Mouse (Mus musculus): ENCODE results near the gene Ctcf. TPM values are rescaled to one million over a fixed set of nuclear protein-coding genes. Genes with fewer than 3 reads are reported as not detected.

The Ctcf gene
- total and polyA plus RNA-seq, 3 experiments, result 9.3 to 41.9 (median 41.4) TPM

- WGBS, result 87% methylated on average over 6 of the region's 6 CpGs
- no peak overlapping the region for H3K27ac ChIP-seq
- TF ChIP-seq EP300 (IDR thresholded peaks at IDR 0.05; ENCODE audit: insufficient read depth, low read depth, low read length) (no peak), POLR2A (IDR thresholded peaks at IDR 0.05; ENCODE audit: insufficient read depth, low read depth, low read length) (no peak), CTCF (IDR thresholded peaks at IDR 0.05) (no peak)
- no peak overlapping the region for H3K9ac ChIP-seq (ENCODE audit: low read depth, low read length)
- H3K4me1 ChIP-seq (ENCODE audit: control insufficient read depth, insufficient read depth, low read length), result peaks cover 4% of the 10 kb centered on the region
- DNase-seq, result no peak
- no peaks in the 10 kb centered on the region for H3K36me3 ChIP-seq (ENCODE audit: control insufficient read depth, insufficient read depth, low read length)
- intact Hi-C loops (cut with DNase I), result loop anchor here (5.0 kb wide), 2 partner anchors 68 to 307 kb away; partner anchors contain the start of genes Agrp, Ctcf and Ddx28
- no peaks in the 10 kb centered on the region for H3K27me3 ChIP-seq (ENCODE audit: control insufficient read depth, insufficient read depth, low read length)
- no peaks in the 10 kb centered on the region for H3K79me2 ChIP-seq (replicated peaks; ENCODE audit: control insufficient read depth, insufficient read depth, low read length)
- H3K4me3 ChIP-seq, result no peak overlapping the region
These were observed 68.6 kb downstream of the Ctcf start for GRCm38 (mm10) chr8:105704955-105705354.

DNA sequence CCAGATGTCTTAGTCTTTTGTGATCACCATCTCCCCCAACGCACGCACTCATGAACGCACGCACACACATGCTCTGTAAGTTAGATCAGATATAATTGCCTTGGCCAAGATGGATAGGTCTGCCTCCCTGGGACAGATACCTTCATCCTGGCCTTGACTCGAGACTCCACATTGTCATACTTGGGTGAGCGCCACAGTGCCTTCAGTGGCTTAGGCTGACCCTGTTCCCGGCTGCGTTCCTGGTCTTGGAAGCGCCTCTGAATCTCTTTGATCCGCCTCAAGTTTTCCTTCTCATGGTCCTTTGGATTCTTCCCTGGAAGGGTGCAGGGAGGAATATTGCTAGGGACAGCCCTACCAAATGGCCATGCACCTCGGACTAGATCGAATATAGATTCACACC, 70.1 kb downstream of the Ctcf start:
- Histone ChIP-seq H3K4me1 (ENCODE audit: control insufficient read depth, insufficient read depth, low read length) (peaks cover 4% of the 10 kb centered on the region), H3K4me3 (no peak overlapping the region), H3K9ac (ENCODE audit: low read depth, low read length) (no peak overlapping the region), H3K79me2 (replicated peaks; ENCODE audit: control insufficient read depth, insufficient read depth, low read length) (no peaks in the 10 kb centered on the region), H3K36me3 (ENCODE audit: control insufficient read depth, insufficient read depth, low read length) (no peaks in the 10 kb centered on the region), H3K27ac (no peak overlapping the region), H3K27me3 (ENCODE audit: control insufficient read depth, insufficient read depth, low read length) (no peaks in the 10 kb centered on the region)
- intact Hi-C loops (cut with DNase I), result no loop called here
- no peak for TF ChIP-seq POLR2A (IDR thresholded peaks at IDR 0.05; ENCODE audit: insufficient read depth, low read depth, low read length)
- TF ChIP-seq EP300 (IDR thresholded peaks at IDR 0.05; ENCODE audit: insufficient read depth, low read depth, low read length), result no peak
- no peak for TF ChIP-seq CTCF (IDR thresholded peaks at IDR 0.05)
- no peak for DNase-seq
- WGBS, result 85% methylated on average over 12 of the region's 12 CpGs

DNA sequence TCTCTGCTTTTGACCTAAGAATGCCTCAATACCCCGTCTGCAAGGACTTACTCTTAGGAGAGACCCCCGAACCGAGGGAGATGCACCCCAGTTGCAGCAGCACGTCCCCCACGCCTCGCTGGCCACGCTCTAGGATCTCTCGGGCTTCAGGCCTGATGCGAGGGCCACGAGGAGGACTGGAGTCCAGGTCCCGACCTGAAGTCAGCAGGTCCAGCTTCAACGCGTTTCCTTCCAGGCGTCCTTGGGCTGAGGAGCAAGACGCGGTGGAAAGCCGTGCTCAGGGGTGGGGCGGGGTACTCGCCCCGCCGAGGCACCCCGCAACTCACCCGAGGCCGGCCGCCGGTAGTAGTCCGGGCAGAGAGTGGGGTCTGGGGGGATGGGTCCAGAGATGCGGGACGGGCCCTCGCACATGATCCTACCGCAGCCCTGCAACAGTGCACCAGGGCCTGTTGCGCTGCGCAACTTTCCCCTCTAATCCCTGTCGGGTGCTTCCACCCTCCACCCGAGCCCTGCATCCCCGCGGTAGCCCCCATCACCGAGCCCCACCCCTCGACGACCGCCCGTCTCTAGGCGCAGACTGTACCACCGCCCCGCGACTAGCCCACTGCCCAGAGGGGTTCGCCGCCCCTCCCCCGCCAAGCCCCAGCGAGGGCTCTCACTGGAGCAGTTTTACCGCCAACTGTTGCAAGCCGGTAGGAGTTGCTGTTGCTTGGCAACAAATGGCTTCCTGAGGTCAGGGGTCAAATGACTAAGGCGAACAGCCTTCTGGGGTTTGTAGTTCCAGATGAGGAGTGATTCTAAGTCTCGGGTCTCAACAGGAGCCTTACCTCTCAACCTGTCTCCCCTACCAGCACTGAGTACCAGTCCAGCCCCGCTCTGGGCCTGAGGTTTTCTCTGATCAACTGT, 71.4 kb downstream of the Ctcf start, which contains the start of the genes 4933405L10Rik and Enkd1:
4933405L10Rik (plus strand) TSS at position 158 of the 906 bp plus-strand sequence.
Enkd1 (minus strand) TSS at position 713 of the 906 bp plus-strand sequence.
- peak; percentile 81 to 85 for DNase-seq
- no peak within 1 kb of the TSS for H3K27ac ChIP-seq
- TF ChIP-seq POLR2A (IDR thresholded peaks at IDR 0.05; ENCODE audit: insufficient read depth, low read depth, low read length) (no peak), CTCF (IDR thresholded peaks at IDR 0.05) (no peak), EP300 (IDR thresholded peaks at IDR 0.05; ENCODE audit: insufficient read depth, low read depth, low read length) (no peak)
- H3K36me3 ChIP-seq (ENCODE audit: control insufficient read depth, insufficient read depth, low read length), result no peaks in the 10 kb centered on the region
- H3K79me2 ChIP-seq (replicated peaks; ENCODE audit: control insufficient read depth, insufficient read depth, low read length), result no peaks in the 10 kb centered on the region
- no peaks in the 10 kb centered on the region for H3K27me3 ChIP-seq (ENCODE audit: control insufficient read depth, insufficient read depth, low read length)
- peak within 1 kb of the TSS; percentile 76 for H3K4me3 ChIP-seq
- intact Hi-C loops (cut with DNase I), result no loop called here
- peaks cover 1% of the 10 kb centered on the region; the same call in 1 of the 2 replicates for H3K4me1 ChIP-seq (ENCODE audit: control insufficient read depth, insufficient read depth, low read length)
- WGBS, result 1% methylated on average over 55 of the region's 55 CpGs
- H3K9ac ChIP-seq (ENCODE audit: low read depth, low read length), result peak within 1 kb of the TSS; percentile 34

- no peaks in the 10 kb centered on the region for H3K36me3 ChIP-seq (ENCODE audit: control insufficient read depth, insufficient read depth, low read length)
- no peak overlapping the region for H3K4me3 ChIP-seq
- no peak overlapping the region for H3K27ac ChIP-seq
- TF ChIP-seq CTCF (IDR thresholded peaks at IDR 0.05) (no peak), POLR2A (IDR thresholded peaks at IDR 0.05; ENCODE audit: insufficient read depth, low read depth, low read length) (no peak), EP300 (IDR thresholded peaks at IDR 0.05; ENCODE audit: insufficient read depth, low read depth, low read length) (no peak)
- intact Hi-C loops (cut with DNase I), result no loop called here
- H3K4me1 ChIP-seq (ENCODE audit: control insufficient read depth, insufficient read depth, low read length), result peaks cover 1% of the 10 kb centered on the region; the same call in 1 of the 2 replicates
- H3K79me2 ChIP-seq (replicated peaks; ENCODE audit: control insufficient read depth, insufficient read depth, low read length), result no peaks in the 10 kb centered on the region
- no peak for DNase-seq
- H3K9ac ChIP-seq (ENCODE audit: low read depth, low read length), result no peak overlapping the region
- WGBS, result 92% methylated on average over 8 of the region's 8 CpGs
- no peaks in the 10 kb centered on the region for H3K27me3 ChIP-seq (ENCODE audit: control insufficient read depth, insufficient read depth, low read length)
These were observed 72.3 kb downstream of the Ctcf start for GRCm38 (mm10) chr8:105708675-105709074.

DNA sequence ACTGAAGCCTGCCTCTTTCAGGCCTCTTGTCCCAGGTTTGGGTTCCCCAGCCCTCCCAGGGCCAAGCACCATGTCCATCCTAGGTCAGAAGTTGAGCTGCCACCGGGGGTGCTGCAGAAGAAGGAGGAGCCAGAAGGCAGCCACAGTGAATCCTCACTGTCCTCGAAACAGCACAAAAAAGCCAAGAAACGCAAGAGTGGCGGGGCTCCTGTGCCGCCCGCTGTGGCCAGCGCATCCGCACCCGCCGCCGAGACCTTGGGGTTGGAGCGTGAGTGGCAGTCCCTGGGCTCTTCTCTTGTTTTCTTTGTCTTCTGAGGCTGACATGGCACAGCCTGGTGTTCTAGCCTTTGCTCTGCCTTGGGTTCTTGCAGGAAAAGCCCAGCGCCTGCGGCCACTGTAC, 72.9 kb downstream of the Ctcf start:
- peaks cover 1% of the 10 kb centered on the region; the same call in 1 of the 2 replicates for H3K4me1 ChIP-seq (ENCODE audit: control insufficient read depth, insufficient read depth, low read length)
- H3K9ac ChIP-seq (ENCODE audit: low read depth, low read length), result no peak overlapping the region
- WGBS, result 72% methylated on average over 14 of the region's 14 CpGs
- no peak overlapping the region for H3K27ac ChIP-seq
- H3K4me3 ChIP-seq, result no peak overlapping the region
- DNase-seq, result no peak
- H3K36me3 ChIP-seq (ENCODE audit: control insufficient read depth, insufficient read depth, low read length), result no peaks in the 10 kb centered on the region
- H3K27me3 ChIP-seq (ENCODE audit: control insufficient read depth, insufficient read depth, low read length), result no peaks in the 10 kb centered on the region
- TF ChIP-seq CTCF (IDR thresholded peaks at IDR 0.05), result no peak
- TF ChIP-seq POLR2A (IDR thresholded peaks at IDR 0.05; ENCODE audit: insufficient read depth, low read depth, low read length), result no peak
- TF ChIP-seq EP300 (IDR thresholded peaks at IDR 0.05; ENCODE audit: insufficient read depth, low read depth, low read length), result no peak
- no peaks in the 10 kb centered on the region for H3K79me2 ChIP-seq (replicated peaks; ENCODE audit: control insufficient read depth, insufficient read depth, low read length)
- intact Hi-C loops (cut with DNase I), result no loop called here

- Histone ChIP-seq H3K27ac (no peak overlapping the region), H3K9ac (ENCODE audit: low read depth, low read length) (no peak overlapping the region), H3K27me3 (ENCODE audit: control insufficient read depth, insufficient read depth, low read length) (no peaks in the 10 kb centered on the region), H3K4me1 (ENCODE audit: control insufficient read depth, insufficient read depth, low read length) (peaks cover 4% of the 10 kb centered on the region), H3K36me3 (ENCODE audit: control insufficient read depth, insufficient read depth, low read length) (no peaks in the 10 kb centered on the region), H3K79me2 (replicated peaks; ENCODE audit: control insufficient read depth, insufficient read depth, low read length) (no peaks in the 10 kb centered on the region), H3K4me3 (no peak overlapping the region)
- TF ChIP-seq POLR2A (IDR thresholded peaks at IDR 0.05; ENCODE audit: insufficient read depth, low read depth, low read length) (no peak), EP300 (IDR thresholded peaks at IDR 0.05; ENCODE audit: insufficient read depth, low read depth, low read length) (no peak), CTCF (IDR thresholded peaks at IDR 0.05) (no peak)
- WGBS, result 79% methylated on average over 3 of the region's 3 CpGs
- no peak for DNase-seq
- intact Hi-C loops (cut with DNase I), result loop anchor here (5.0 kb wide), 2 partner anchors 45 to 140 kb away; partner anchors contain the start of genes Cenpt and Gfod2
These were observed 75.9 kb downstream of the Ctcf start for GRCm38 (mm10) chr8:105712286-105712685.

All from heart, adult 2 months (tissue).